Mouse (Mus musculus): ENCODE data around the gene Olfr98.
A peak's percentile ranks its signal among the peaks of the same experiment; 100 is the strongest.
"Not testable (repeated sequence)": the region's sequence is repeated elsewhere in the genome, so short reads cannot be mapped to it uniquely, and the experiment has no call there.

Gene Olfr98

DNA sequence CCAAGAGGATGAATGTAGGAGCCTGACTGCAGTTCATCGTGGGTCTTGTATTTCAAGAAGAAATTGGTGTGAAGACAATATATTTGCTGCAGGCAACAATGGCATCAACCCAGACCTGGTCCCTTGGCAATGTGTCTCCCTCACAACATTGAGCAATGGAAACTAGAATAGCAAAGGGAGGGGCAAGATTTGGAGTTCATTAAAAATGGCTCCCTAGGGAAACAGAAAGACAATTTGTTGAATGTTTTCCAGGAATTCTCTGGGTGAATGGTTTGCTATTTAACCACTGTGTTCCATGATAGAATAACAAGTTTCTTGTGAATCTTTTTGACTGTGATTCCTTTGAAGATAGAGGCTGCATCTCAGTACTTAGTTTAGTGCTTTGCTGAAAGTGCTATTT, at the start of gene Olfr98:
Gene Olfr98, minus strand, starts transcription at position 124 of the 400 bp plus-strand sequence.
- DNase-seq (ENCODE audit: low read depth, low spot score) = no peak

GRCm38 (mm10) chr17:37310146-37310699, 46.7 kb upstream of the Olfr98 start:
- no peak for DNase-seq (ENCODE audit: low read depth, low spot score)

DNA sequence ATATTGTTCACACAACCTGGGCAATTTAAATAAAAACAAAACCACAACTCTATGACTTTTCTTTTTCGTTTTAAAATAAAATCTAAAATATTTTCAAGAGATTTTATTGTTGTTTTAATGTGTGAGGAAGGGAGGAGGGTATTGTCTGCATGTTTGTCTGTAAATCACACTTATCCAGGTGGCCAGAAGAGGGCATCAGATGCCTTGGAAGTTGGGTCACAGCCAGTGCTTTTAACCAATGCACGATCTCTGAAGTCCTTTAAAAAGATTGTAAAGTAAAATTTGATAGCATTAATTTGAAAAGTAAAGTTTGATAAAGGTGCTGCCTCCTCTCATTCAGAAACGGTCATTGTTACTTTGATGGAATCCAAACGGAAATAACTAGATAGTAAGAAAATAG, 44.9 kb upstream of the Olfr98 start:
- DNase-seq (ENCODE audit: low read depth, low spot score) = no peak

GRCm38 (mm10) chr17:37304213-37304612, 40.7 kb upstream of the Olfr98 start, which contains the start of gene Olfr101:
Gene Olfr101, minus strand, starts transcription at chr17:37304313.
- DNase-seq (ENCODE audit: low read depth, low spot score) = no peak

DNA sequence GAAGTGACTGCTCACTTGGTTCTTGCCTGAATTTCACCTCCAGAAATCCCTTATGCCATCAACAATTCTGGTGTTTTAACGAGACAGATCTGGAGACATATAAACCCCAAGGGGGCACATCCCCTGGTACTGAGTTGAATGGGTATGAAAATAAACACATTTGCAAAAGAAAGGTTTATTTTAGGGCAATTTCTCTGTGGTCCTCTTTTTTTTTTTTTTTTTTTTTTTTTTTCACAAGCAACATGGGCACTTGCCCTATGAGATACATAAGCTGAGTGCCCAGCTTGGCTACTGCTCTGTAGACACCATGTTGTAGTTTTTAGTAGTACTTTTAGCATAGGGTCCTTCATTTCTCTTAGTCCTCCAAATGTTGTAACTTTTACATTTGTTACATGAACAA, 19.8 kb upstream of the Olfr98 start, which contains the start of gene Olfr99:
Gene Olfr99, minus strand, starts transcription at position 101 of the 400 bp plus-strand sequence.
- no peak for DNase-seq (ENCODE audit: low read depth, low spot score)

DNA sequence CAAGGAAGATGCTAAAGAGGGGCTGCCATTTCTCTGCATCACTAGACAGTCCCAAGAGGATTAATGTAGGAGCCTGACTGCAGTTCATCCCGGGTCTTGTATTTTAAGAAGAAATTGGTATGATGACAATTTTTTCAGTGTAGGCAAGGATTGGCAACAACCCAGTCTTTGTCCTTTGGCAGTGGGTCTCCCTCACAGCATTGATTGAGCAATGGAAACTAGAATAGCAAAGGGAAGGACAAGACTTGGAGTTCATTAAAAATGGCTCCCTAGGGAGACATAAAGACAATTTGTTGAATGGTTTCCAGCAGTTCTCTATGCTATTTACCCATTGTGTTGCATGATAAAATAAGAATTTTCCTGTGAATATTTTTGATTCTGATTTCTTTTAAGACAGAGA, 16.8 kb upstream of the Olfr98 start:
- no peak for DNase-seq (ENCODE audit: low read depth, low spot score)

DNA sequence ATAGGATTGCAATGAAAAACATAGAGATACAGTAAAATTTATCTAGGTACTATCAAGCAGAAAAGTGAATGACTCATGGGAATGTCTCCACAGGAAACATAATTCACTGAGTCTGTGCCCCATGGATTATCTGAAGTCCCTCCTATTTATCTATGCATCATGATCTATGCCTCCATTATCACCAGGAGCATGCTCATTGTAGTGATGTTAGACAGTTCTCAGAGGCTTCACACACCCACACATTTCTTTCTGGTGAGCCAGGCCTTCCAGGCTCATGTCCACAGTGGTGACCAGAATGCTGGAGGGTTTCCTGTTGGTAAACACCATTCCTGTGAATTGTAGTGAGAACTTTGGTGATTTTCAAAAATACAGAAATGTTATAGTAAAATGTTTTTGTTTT, 13.0 kb upstream of the Olfr98 start:
- DNase-seq (ENCODE audit: low read depth, low spot score) = no peak

GRCm38 (mm10) chr17:37275626-37276248, 12.2 kb upstream of the Olfr98 start:
- no peak for DNase-seq (ENCODE audit: low read depth, low spot score)

GRCm38 (mm10) chr17:37270702-37271092, 7.1 kb upstream of the Olfr98 start:
- no peak for DNase-seq (ENCODE audit: low read depth, low spot score)

- peak; percentile 54 for DNase-seq (ENCODE audit: low read depth, low spot score)
Observed at GRCm38 (mm10) chr17:37270058-37270701, 6.6 kb upstream of the Olfr98 start, which contains the start of gene H2-M3. Gene H2-M3, plus strand, starts transcription at chr17:37270220.

GRCm38 (mm10) chr17:37250544-37250943, 13.0 kb downstream of the Olfr98 start:
- no peak for DNase-seq (ENCODE audit: low read depth, low spot score)

- no peak for DNase-seq (ENCODE audit: low read depth, low spot score)
Observed at GRCm38 (mm10) chr17:37249460-37249859, 14.1 kb downstream of the Olfr98 start.

DNA sequence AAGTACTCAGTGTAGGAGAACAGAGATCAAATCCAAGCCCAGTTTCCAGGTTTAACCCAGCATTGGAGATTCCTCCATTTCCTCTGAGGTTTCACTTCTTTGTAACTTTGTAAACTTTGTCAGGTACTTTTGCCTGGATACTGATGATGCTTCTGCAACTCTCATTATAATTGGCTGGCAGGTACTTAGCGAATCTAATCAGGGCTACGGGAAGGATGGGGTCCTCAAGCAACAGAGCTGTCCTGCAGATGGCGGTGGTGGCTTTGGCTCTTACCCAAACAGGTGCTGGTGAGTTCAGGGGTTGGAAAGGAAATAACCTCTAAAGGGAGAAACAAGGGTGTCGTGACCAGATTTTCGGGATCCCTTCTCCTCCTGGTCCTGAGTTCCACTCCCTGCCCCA, 16.8 kb downstream of the Olfr98 start:
- no peak for DNase-seq (ENCODE audit: low read depth, low spot score)

GRCm38 (mm10) chr17:37242198-37242597, 21.4 kb downstream of the Olfr98 start:
- DNase-seq (ENCODE audit: low read depth, low spot score) = no peak

- DNase-seq (ENCODE audit: low read depth, low spot score) = not testable (repeated sequence)
Observed at GRCm38 (mm10) chr17:37237230-37237629, 26.3 kb downstream of the Olfr98 start, which contains the start of gene Olfr97. Gene Olfr97, minus strand, starts transcription at chr17:37237330.

DNA sequence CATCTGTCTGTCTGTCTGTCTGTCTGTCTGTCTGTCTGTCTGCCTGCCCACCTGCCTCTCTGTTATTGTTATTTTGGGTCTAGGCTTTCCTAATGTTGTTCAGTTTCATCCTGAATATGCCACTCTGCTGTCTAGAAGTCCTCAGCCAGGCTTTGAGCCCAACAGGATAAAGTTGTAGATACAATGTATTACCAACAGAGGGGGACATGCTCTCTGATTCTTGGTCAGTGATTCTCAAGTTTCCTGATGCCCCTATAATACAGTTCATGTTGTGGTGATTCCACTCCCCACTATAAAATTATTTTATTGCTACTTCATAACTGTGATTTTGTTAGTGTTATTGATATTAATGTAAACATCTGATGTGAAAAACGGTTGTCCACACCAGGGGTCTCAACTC, 41.7 kb downstream of the Olfr98 start:
- no peak for DNase-seq (ENCODE audit: low read depth, low spot score)

DNA sequence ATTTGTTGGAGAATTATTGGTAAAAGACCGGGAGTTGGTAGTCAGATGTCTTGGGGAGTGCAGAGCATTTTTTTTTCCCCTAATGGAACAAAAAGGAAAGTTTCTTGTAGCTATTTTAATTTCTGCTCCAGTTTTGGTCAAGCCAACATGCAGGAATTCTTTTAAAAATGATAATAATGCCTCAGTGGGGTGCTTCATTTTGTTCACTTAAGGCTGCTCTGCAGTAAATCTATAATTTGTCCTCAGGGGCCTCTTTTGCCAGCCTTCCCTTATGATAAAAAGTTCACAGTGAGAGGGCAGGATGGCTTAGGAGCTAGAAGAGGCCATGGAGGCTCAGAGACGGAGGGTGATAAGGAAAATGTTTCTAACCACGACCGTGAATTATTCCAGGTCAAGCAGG, 43.7 kb downstream of the Olfr98 start, which contains the start of gene Olfr96:
Gene Olfr96, plus strand, starts transcription at position 301 of the 400 bp plus-strand sequence.
- no peak for DNase-seq (ENCODE audit: low read depth, low spot score)

- no peak for DNase-seq (ENCODE audit: low read depth, low spot score)
Observed at GRCm38 (mm10) chr17:37218486-37218885, 45.1 kb downstream of the Olfr98 start.

GRCm38 (mm10) chr17:37213018-37213417, 50.5 kb downstream of the Olfr98 start, which contains the start of gene Olfr95:
Gene Olfr95, minus strand, starts transcription at chr17:37213118.
- DNase-seq (ENCODE audit: low read depth, low spot score) = no peak
